Mouse (Mus musculus) ES-Bruce4 (cell line): ENCODE measurements at regions not wholly inside any gene's neighbourhood (a gene's known extent, or its start where the extent isn't known, plus 50 kb on each side); places are given as distances from the start of the nearest gene placed in this dataset.
A peak's percentile ranks its signal among the peaks of the same experiment; 100 is the strongest.

Experiments used
- H3K27ac ChIP-seq: 2 replicates; pipeline ENCODE4 v1.5.1; 2012; ENCODE audit warnings: low read length, inconsistent platforms; ENCODE audit not compliant: insufficient read depth
- H3K27me3 ChIP-seq: 2 replicates; pipeline ENCODE4 v1.6.1; 2012; ENCODE audit warnings: mild to moderate bottlenecking, low read length, inconsistent platforms; ENCODE audit not compliant: control insufficient read depth, poor library complexity, insufficient read depth, severe bottlenecking
- H3K36me3 ChIP-seq: 2 replicates; pipeline ENCODE4 v1.6.1; 2012; ENCODE audit warnings: inconsistent platforms, mild to moderate bottlenecking, low read length, moderate library complexity; ENCODE audit not compliant: control insufficient read depth, poor library complexity, insufficient read depth, severe bottlenecking
- H3K4me1 ChIP-seq: one replicate; pipeline ENCODE4 v1.8.1; 2011; ENCODE audit warnings: low read length; ENCODE audit not compliant: control insufficient read depth, insufficient read depth
- H3K4me3 ChIP-seq: 2 replicates; pipeline ENCODE4 v1.5.1; 2011; ENCODE audit warnings: low read depth, mild to moderate bottlenecking, low read length
- H3K9ac ChIP-seq: 2 replicates; pipeline ENCODE4 v1.6.1; 2012; ENCODE audit warnings: low read depth, mild to moderate bottlenecking, inconsistent platforms; ENCODE audit not compliant: poor library complexity, severe bottlenecking
- H3K9me3 ChIP-seq: replicated peaks from 2 replicates; pipeline ENCODE4 v1.6.1; 2012; ENCODE audit warnings: mild to moderate bottlenecking, low read length, inconsistent platforms; ENCODE audit not compliant: control insufficient read depth, poor library complexity, insufficient read depth, severe bottlenecking
- CTCF ChIP-seq: IDR thresholded peaks from one replicate; pipeline ENCODE4 v1.8.1; 2011; ENCODE audit warnings: low read depth, low read length
- EP300 ChIP-seq: IDR thresholded peaks from 2 replicates; pipeline ENCODE4 v1.6.1; 2011; ENCODE audit warnings: low read depth, low read length; ENCODE audit not compliant: insufficient read depth
- POLR2A ChIP-seq: IDR thresholded peaks from one replicate; pipeline ENCODE4 v1.8.1; 2011; ENCODE audit warnings: low read length; ENCODE audit not compliant: insufficient read depth

DNA sequence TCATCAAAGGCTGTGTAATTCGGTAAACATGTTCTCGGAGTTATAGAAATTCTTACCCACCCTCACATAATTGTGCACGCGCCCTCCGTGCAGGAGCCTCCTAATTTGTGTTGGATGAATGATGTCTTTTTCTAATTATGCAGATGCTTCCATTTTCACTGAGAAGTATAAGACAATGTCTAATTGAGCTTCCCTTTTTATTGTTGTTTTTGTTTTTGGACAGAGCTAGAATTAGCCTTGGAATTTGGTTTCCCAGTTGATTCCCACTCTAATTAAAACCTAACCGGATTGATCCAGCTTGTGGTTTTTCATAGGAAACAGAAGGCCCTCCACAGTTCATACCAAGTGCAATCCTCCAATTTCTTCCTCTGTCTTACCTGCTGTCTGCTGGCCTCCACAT is 616.2 kb upstream of the Nrp1 start:
- Histone ChIP-seq H3K27me3 (0 out of 2 replicates have a peak, but pooled peaks cover 3% of the 10 kb centered on the region), H3K4me1 (no peaks in the 10 kb centered on the region), H3K4me3 (no peak overlapping the region), H3K9me3 (no peaks in the 10 kb centered on the region), H3K9ac (no peak overlapping the region), H3K36me3 (no peaks in the 10 kb centered on the region), H3K27ac (no peak overlapping the region)
- no peak for TF ChIP-seq CTCF

GRCm38 (mm10) chr8:127745221-127745620 is 613.2 kb upstream of the Nrp1 start:
- H3K27me3 ChIP-seq = no peaks in the 10 kb centered on the region
- no peak overlapping the region for H3K9ac ChIP-seq
- no peak overlapping the region for H3K27ac ChIP-seq
- H3K36me3 ChIP-seq = no peaks in the 10 kb centered on the region
- no peaks in the 10 kb centered on the region for H3K9me3 ChIP-seq
- no peaks in the 10 kb centered on the region for H3K4me1 ChIP-seq
- no peak overlapping the region for H3K4me3 ChIP-seq
- TF ChIP-seq CTCF (no peak), POLR2A (no peak), EP300 (no peak)

- H3K9me3 ChIP-seq = no peaks in the 10 kb centered on the region
- H3K4me1 ChIP-seq = no peaks in the 10 kb centered on the region
- H3K4me3 ChIP-seq = no peak overlapping the region
- no peaks in the 10 kb centered on the region for H3K36me3 ChIP-seq
- H3K27me3 ChIP-seq = no peaks in the 10 kb centered on the region
- H3K27ac ChIP-seq = no peak overlapping the region
- TF ChIP-seq CTCF (no peak), EP300 (no peak), POLR2A (no peak)
- H3K9ac ChIP-seq = no peak overlapping the region
Measured at GRCm38 (mm10) chr8:127746456-127746855, 611.9 kb upstream of the Nrp1 start.

DNA sequence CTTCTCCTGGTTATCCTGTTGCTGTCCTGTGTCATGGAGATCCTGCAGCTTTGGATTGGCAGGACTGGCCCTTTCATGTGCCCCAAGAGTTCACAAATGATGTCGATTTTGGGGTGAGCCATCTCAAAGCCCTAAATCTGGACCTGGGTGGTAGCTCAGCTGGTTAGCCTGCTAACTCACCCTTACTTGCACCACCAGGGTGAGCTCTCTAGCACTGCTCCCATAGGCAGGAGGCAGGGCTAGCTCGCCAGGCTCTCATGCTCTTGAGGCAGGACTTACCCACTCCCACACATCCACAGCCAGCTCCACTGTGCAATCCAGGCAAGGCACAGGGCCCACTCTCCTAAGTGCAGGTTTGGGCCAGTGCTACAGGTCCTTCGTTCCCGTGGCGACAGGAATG is 605.5 kb upstream of the Nrp1 start:
- Histone ChIP-seq H3K36me3 (no peaks in the 10 kb centered on the region), H3K9me3 (no peaks in the 10 kb centered on the region), H3K4me1 (no peaks in the 10 kb centered on the region), H3K4me3 (no peak overlapping the region), H3K27me3 (no peaks in the 10 kb centered on the region), H3K27ac (no peak overlapping the region), H3K9ac (no peak overlapping the region)
- peak; percentile 2 for TF ChIP-seq CTCF
- TF ChIP-seq EP300 = no peak

- TF ChIP-seq CTCF (no peak), EP300 (no peak), POLR2A (no peak)
- Histone ChIP-seq H3K9me3 (no peaks in the 10 kb centered on the region), H3K36me3 (no peaks in the 10 kb centered on the region), H3K27ac (no peak overlapping the region), H3K27me3 (no peaks in the 10 kb centered on the region), H3K9ac (no peak overlapping the region), H3K4me1 (no peaks in the 10 kb centered on the region), H3K4me3 (no peak overlapping the region)
Measured at GRCm38 (mm10) chr8:127753793-127754565, 604.4 kb upstream of the Nrp1 start.

GRCm38 (mm10) chr8:127757396-127757795 is 601.0 kb upstream of the Nrp1 start:
- no peak overlapping the region for H3K4me3 ChIP-seq
- no peak overlapping the region for H3K9ac ChIP-seq
- no peaks in the 10 kb centered on the region for H3K27me3 ChIP-seq
- H3K36me3 ChIP-seq = no peaks in the 10 kb centered on the region
- no peak for TF ChIP-seq POLR2A
- no peak for TF ChIP-seq CTCF
- TF ChIP-seq EP300 = no peak
- no peak overlapping the region for H3K27ac ChIP-seq
- H3K9me3 ChIP-seq = no peaks in the 10 kb centered on the region
- no peaks in the 10 kb centered on the region for H3K4me1 ChIP-seq
